Mouse (Mus musculus): Measurements from ENCODE around the gene Haus2.

GRCm38 (mm10) chr2:120662766-120663165 lies 53.6 kb downstream of the Haus2 start:
- TF ChIP-seq GATA1 (IDR thresholded peaks at IDR 0.05; ENCODE audit: low read length) (no peak), TAL1 (IDR thresholded peaks at IDR 0.05; ENCODE audit: low read length) (no peak)
